Mouse (Mus musculus): ENCODE data around the gene Gsg1.

DNA sequence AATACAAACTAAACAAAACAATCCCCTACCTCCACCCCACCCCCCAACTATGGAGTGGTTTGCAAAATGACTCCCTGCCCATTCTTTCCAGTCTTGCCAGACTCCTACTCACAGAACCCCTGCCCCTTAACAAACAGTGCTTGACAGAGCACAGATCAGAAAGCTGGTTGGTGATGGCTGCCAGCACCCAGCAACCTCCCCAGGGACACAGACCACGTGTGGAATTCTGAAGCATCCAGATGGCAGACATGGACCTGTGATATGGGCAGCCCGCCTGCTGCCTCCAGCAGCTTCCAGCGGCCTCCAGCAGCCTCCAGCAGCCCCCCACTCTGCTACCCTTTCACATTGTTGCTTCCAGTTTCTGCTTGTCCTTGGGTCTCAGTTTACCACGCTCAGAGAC, 21.1 kb upstream of the Gsg1 start:
- TF ChIP-seq CTCF (IDR thresholded peaks at IDR 0.05; ENCODE audit: low read depth, low read length) = no peak
- no peak for TF ChIP-seq POLR2AphosphoS5 (IDR thresholded peaks at IDR 0.05; ENCODE audit: insufficient replicate concordance, low read depth, low read length)
- TF ChIP-seq TAL1 (conservative IDR thresholded peaks at IDR 0.05; ENCODE audit: low read depth, low read length) = no peak
- no peak for TF ChIP-seq GATA2 (IDR thresholded peaks at IDR 0.05; ENCODE audit: borderline replicate concordance, low read depth, low read length)
